Mouse (Mus musculus) stomach, postnatal 0 days (tissue): ENCODE measurements around the gene Rpl18a. TPM values are rescaled to one million over a fixed set of nuclear protein-coding genes. Genes with fewer than 3 reads are reported as not detected.

Experiments used
- ATAC-seq: fragments of 200-750 bp; cut with Nextera tagmentation; 2 replicates; pipeline ENCODE4 v1.8.0; 2017; ENCODE audit not compliant: low FRiP score, low TSS enrichment
- DNase-seq: peaks from one replicate; pipeline ENCODE4 v3.0.0-alpha.2; 2016; ENCODE audit warnings: low spot score
- H3K27ac ChIP-seq: fragments of 300-500 bp; sonication (generic); replicated peaks from 2 replicates; pipeline ENCODE4 v1.5.1; 2014; ENCODE audit warnings: mild to moderate bottlenecking, control low read depth
- H3K27me3 ChIP-seq: fragments of 300-500 bp; sonication (generic); 2 replicates; pipeline ENCODE4 v1.6.1; 2014; ENCODE audit warnings: low read length; ENCODE audit not compliant: control insufficient read depth, insufficient read depth
- H3K36me3 ChIP-seq: fragments of 300-500 bp; sonication (generic); 2 replicates; pipeline ENCODE4 v1.6.1; 2014; ENCODE audit warnings: low read length, mixed read lengths; ENCODE audit not compliant: control insufficient read depth, insufficient read depth
- H3K4me1 ChIP-seq: fragments of 300-500 bp; sonication (generic); replicated peaks from 2 replicates; pipeline ENCODE4 v1.6.1; 2014; ENCODE audit warnings: antibody characterized with exemption; ENCODE audit not compliant: control insufficient read depth, insufficient read depth
- H3K4me2 ChIP-seq: fragments of 300-500 bp; sonication (generic); replicated peaks from 2 replicates; pipeline ENCODE4 v1.6.1; 2014; ENCODE audit warnings: low read depth, mild to moderate bottlenecking, control low read depth, moderate library complexity
- H3K4me3 ChIP-seq: fragments of 300-500 bp; sonication (generic); 2 replicates; pipeline ENCODE4 v1.5.1; 2014; ENCODE audit warnings: low read depth, low read length, control low read depth
- H3K9ac ChIP-seq: fragments of 300-500 bp; sonication (generic); 2 replicates; pipeline ENCODE4 v1.6.1; 2014; ENCODE audit warnings: mild to moderate bottlenecking, low read length, control low read depth, mixed read lengths
- H3K9me3 ChIP-seq: fragments of 300-500 bp; sonication (generic); 2 replicates; pipeline ENCODE4 v1.6.1; 2016; ENCODE audit warnings: low read length; ENCODE audit not compliant: control insufficient read depth
- CTCF ChIP-seq: IDR thresholded peaks from 2 replicates; pipeline ENCODE4 v1.5.1; 2016; ENCODE audit warnings: antibody characterized with exemption, low read depth, mild to moderate bottlenecking, moderate library complexity
- EP300 ChIP-seq: optimal IDR thresholded peaks from 2 replicates; pipeline ENCODE3; 2016; ENCODE audit warnings: antibody characterized with exemption
- WGBS: fragments of 180-500 bp; shearing (Covaris S2); extraction: QIAGEN DNeasy Blood & Tissue Kit; methylation state at CpG from one replicate; pipeline ENCODE4 v1.1.7; 2014; 5-methylcytosine and 5-hydroxymethylcytosine counted together
- polyA plus RNA-seq: library from polyadenylated mRNA; unstranded; fragments of >200 nt; fragmentation: Nextera tagmentation; extraction: Ambion mirVana; gene quantifications from 2 replicates; pipeline ENCODE4 v1.2.1, GENCODE M21; 2015

Rpl18a gene
- polyA plus RNA-seq, 1 experiment from 2014 or later: 4,207 TPM

- peak; percentile 97 for DNase-seq
- 8% methylated on average over 21 of the region's 21 CpGs for WGBS
- peak overlapping the region; percentile 25; the same call in 1 of the 2 replicates for H3K4me3 ChIP-seq
Observed at GRCm38 (mm10) chr8:70891356-70891755, 5.9 kb downstream of the Rpl18a start.

GRCm38 (mm10) chr8:70890656-70891055, 6.6 kb downstream of the Rpl18a start:
- H3K36me3 ChIP-seq: peaks cover 12% of the 10 kb centered on the region
- H3K4me1 ChIP-seq: no peaks in the 10 kb centered on the region
- no peak overlapping the region for H3K4me3 ChIP-seq
- no peak overlapping the region for H3K27ac ChIP-seq
- TF ChIP-seq CTCF: no peak
- TF ChIP-seq EP300: no peak
- 89% methylated on average over 5 of the region's 5 CpGs for WGBS
- H3K27me3 ChIP-seq: no peaks in the 10 kb centered on the region; the same call in 1 of the 2 replicates
- no peaks in the 10 kb centered on the region for H3K9me3 ChIP-seq
- no peak for DNase-seq
- no peak overlapping the region for H3K4me2 ChIP-seq
- no peak for ATAC-seq
- no peak overlapping the region for H3K9ac ChIP-seq

More at GRCm38 (mm10) chr8:70891356-70891755, 5.9 kb downstream of the Rpl18a start:
- TF ChIP-seq CTCF (no peak), EP300 (no peak)
- H3K9me3 ChIP-seq: no peaks in the 10 kb centered on the region
- H3K4me2 ChIP-seq: peak overlapping the region; percentile 44
- H3K9ac ChIP-seq: no peak overlapping the region
- peak; percentile 87 for ATAC-seq
- H3K36me3 ChIP-seq: peaks cover 12% of the 10 kb centered on the region
- no peaks in the 10 kb centered on the region; the same call in 1 of the 2 replicates for H3K27me3 ChIP-seq
- no peak overlapping the region for H3K27ac ChIP-seq
- H3K4me1 ChIP-seq: peaks cover 2% of the 10 kb centered on the region; the same call in 1 of the 2 replicates

GRCm38 (mm10) chr8:70887669-70888068, 9.5 kb downstream of the Rpl18a start:
- ATAC-seq: peak; percentile 19; the same call in 1 of the 2 replicates
- H3K9me3 ChIP-seq: no peaks in the 10 kb centered on the region
- no peak overlapping the region for H3K4me2 ChIP-seq
- no peaks in the 10 kb centered on the region for H3K36me3 ChIP-seq
- peak; percentile 81 for DNase-seq
- H3K27ac ChIP-seq: no peak overlapping the region
- no peak for TF ChIP-seq EP300
- TF ChIP-seq CTCF: no peak
- no peaks in the 10 kb centered on the region for H3K4me1 ChIP-seq
- H3K4me3 ChIP-seq: no peak overlapping the region
- 6% methylated on average over 13 of the region's 18 CpGs for WGBS
- H3K27me3 ChIP-seq: no peaks in the 10 kb centered on the region; the same call in 1 of the 2 replicates
- no peak overlapping the region for H3K9ac ChIP-seq

- Histone ChIP-seq H3K4me2 (no peak overlapping the region), H3K9me3 (no peaks in the 10 kb centered on the region), H3K36me3 (no peaks in the 10 kb centered on the region), H3K27ac (no peak overlapping the region), H3K4me1 (no peaks in the 10 kb centered on the region), H3K9ac (no peak overlapping the region), H3K4me3 (no peak overlapping the region), H3K27me3 (no peaks in the 10 kb centered on the region)
- peak; percentile 56 for DNase-seq
- TF ChIP-seq CTCF: no peak
- TF ChIP-seq EP300: no peak
- WGBS: 12% methylated on average over 12 of the region's 12 CpGs
- ATAC-seq: no peak
Observed at GRCm38 (mm10) chr8:70885612-70886011, 11.6 kb downstream of the Rpl18a start.

- Histone ChIP-seq H3K27ac (no peak overlapping the region), H3K36me3 (no peaks in the 10 kb centered on the region), H3K9ac (no peak overlapping the region), H3K4me2 (no peak overlapping the region), H3K27me3 (no peaks in the 10 kb centered on the region), H3K9me3 (no peaks in the 10 kb centered on the region), H3K4me1 (no peaks in the 10 kb centered on the region), H3K4me3 (no peak overlapping the region)
- no peak for ATAC-seq
- WGBS: 81% methylated on average over 10 of the region's 10 CpGs
- DNase-seq: no peak
- TF ChIP-seq CTCF (no peak), EP300 (no peak)
Observed at GRCm38 (mm10) chr8:70884683-70885082, 12.5 kb downstream of the Rpl18a start.

- Histone ChIP-seq H3K4me2 (no peak overlapping the region), H3K4me1 (no peaks in the 10 kb centered on the region), H3K36me3 (no peaks in the 10 kb centered on the region), H3K27ac (no peak overlapping the region), H3K9me3 (no peaks in the 10 kb centered on the region), H3K4me3 (no peak overlapping the region), H3K27me3 (no peaks in the 10 kb centered on the region), H3K9ac (no peak overlapping the region)
- TF ChIP-seq EP300 (no peak), CTCF (no peak)
- DNase-seq (no peak), ATAC-seq (no peak)
- 80% methylated on average over 4 of the region's 4 CpGs for WGBS
Observed at GRCm38 (mm10) chr8:70884186-70884585, 13.0 kb downstream of the Rpl18a start.
